Mouse (Mus musculus) large intestine, adult 2 months (tissue): ENCODE measurements around the gene Olfr1368. TPM values are rescaled to one million over a fixed set of nuclear protein-coding genes. Genes with fewer than 3 reads are reported as not detected.
"Not testable (repeated sequence)": the region's sequence is repeated elsewhere in the genome, so short reads cannot be mapped to it uniquely, and the experiment has no call there.

Experiments used
- DNase-seq: peaks from one replicate; pipeline ENCODE4 v3.0.0-alpha.2; 2012; ENCODE audit warnings: low read depth, low spot score
- WGBS: fragments of 180-500 bp; shearing (Covaris S2); methylation state at CpG from one replicate; pipeline ENCODE4 v1.1.7; 2018; 5-methylcytosine and 5-hydroxymethylcytosine counted together
- polyA plus RNA-seq: library from polyadenylated mRNA; depleted of rRNA; stranded (reverse); fragments of >200 nt; gene quantifications from 2 replicates; pipeline ENCODE4 v1.2.3, GENCODE M21; 2012

Olfr1368 gene
- polyA plus RNA-seq, 1 experiment = not detected

GRCm38 (mm10) chr13:21168371-21169011, 22.8 kb upstream of the Olfr1368 start:
- under 1% methylated on average over 16 of the region's 16 CpGs for WGBS
- DNase-seq = no peak

- DNase-seq = no peak
- WGBS = under 1% methylated on average over 8 of the region's 8 CpGs
These were observed 22.2 kb upstream of the Olfr1368 start for GRCm38 (mm10) chr13:21167910-21168300.

- 2% methylated on average over 27 of the region's 27 CpGs for WGBS
- DNase-seq = no peak
These were observed 21.6 kb upstream of the Olfr1368 start for GRCm38 (mm10) chr13:21166936-21167909.

GRCm38 (mm10) chr13:21162591-21162990, 16.9 kb upstream of the Olfr1368 start:
- no peak for DNase-seq
- 63% methylated on average over 5 of the region's 5 CpGs for WGBS

GRCm38 (mm10) chr13:21161591-21161990, 15.9 kb upstream of the Olfr1368 start:
- DNase-seq = no peak
- WGBS = 45% methylated on average over 2 of the region's 2 CpGs

- under 1% methylated on average over 32 of the region's 32 CpGs for WGBS
- DNase-seq = no peak
These were observed 15.3 kb upstream of the Olfr1368 start for GRCm38 (mm10) chr13:21160657-21161590.

- no peak for DNase-seq
- WGBS = under 1% methylated on average over 16 of the region's 16 CpGs
These were observed 14.4 kb upstream of the Olfr1368 start for GRCm38 (mm10) chr13:21160041-21160511.

- no peak for DNase-seq
- under 1% methylated on average over 15 of the region's 15 CpGs for WGBS
These were observed 13.8 kb upstream of the Olfr1368 start for GRCm38 (mm10) chr13:21159475-21159819.

- DNase-seq = no peak
- under 1% methylated on average over 19 of the region's 19 CpGs for WGBS
These were observed 13.3 kb upstream of the Olfr1368 start for GRCm38 (mm10) chr13:21158785-21159474.

GRCm38 (mm10) chr13:21158071-21158470, 12.4 kb upstream of the Olfr1368 start:
- WGBS = 19% methylated on average over 9 of the region's 9 CpGs
- DNase-seq = no peak

- DNase-seq = no peak
- 81% methylated on average over 5 of the region's 5 CpGs for WGBS
These were observed 10.2 kb upstream of the Olfr1368 start for GRCm38 (mm10) chr13:21155888-21156287.

GRCm38 (mm10) chr13:21142421-21142820, 3.2 kb downstream of the Olfr1368 start:
- WGBS = 33% methylated on average over 8 of the region's 8 CpGs
- DNase-seq = no peak

- not testable (repeated sequence) for DNase-seq
- WGBS = 80% methylated on average over 3 of the region's 3 CpGs
These were observed 16.3 kb downstream of the Olfr1368 start, which contains the start of gene Olfr263 for GRCm38 (mm10) chr13:21129339-21129738. Olfr263 (plus strand) TSS chr13:21129639.

- no peak for DNase-seq
- WGBS = 82% methylated on average over 4 of the region's 4 CpGs
These were observed 31.5 kb downstream of the Olfr1368 start for GRCm38 (mm10) chr13:21114121-21114520.

GRCm38 (mm10) chr13:21111183-21111582, 34.5 kb downstream of the Olfr1368 start, which contains the start of gene Olfr1369-ps1:
Olfr1369-ps1 (plus strand) TSS chr13:21111483.
- DNase-seq = not testable (repeated sequence)
- WGBS = 68% methylated on average over 3 of the region's 3 CpGs

- DNase-seq = no peak
- 88% methylated on average over 6 of the region's 6 CpGs for WGBS
These were observed 35.2 kb downstream of the Olfr1368 start for GRCm38 (mm10) chr13:21110441-21110840.

GRCm38 (mm10) chr13:21109759-21110158, 35.9 kb downstream of the Olfr1368 start:
- WGBS = 90% methylated on average over 3 of the region's 3 CpGs
- DNase-seq = no peak
